In the genomic region with DNA sequence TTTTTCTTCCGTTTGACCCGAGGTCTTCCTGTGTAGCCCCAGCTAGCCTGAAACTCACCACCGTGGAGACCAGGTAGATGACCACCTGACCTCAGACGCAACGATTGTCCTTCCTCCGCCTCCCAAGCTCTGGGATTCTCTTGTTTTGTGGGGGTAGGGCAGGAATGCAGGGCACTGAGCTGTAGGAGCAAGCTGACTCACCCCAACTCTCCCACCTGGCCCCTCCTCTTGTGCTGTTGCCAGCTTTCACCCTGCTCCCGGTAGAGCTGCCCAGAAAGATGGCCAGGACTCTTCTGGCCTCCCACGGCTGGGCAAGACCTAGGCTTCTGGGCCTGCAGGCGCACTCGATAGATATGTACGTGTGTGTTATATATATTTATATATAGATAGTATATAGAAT, we compare ENCODE assay signal across 34 mouse cellular contexts. TPM values are rescaled to one million over a fixed set of nuclear protein-coding genes. Genes with fewer than 3 reads are reported as not detected.
DNase-seq lines count a peak whose midpoint lies in the region; ATAC-seq and TF ChIP-seq lines count a peak whose summit lies in the region.
"Had no signal": no experiment of that assay in that cellular context is flagged by ENCODE, and none has a peak within 500 bp of the region (broad histone marks: within the 10 kb centered on the region; RNA-seq: fewer than 3 reads in every experiment).

No protein-coding gene starts in this region.

- H3K4me2 ChIP-seq in forebrain, postnatal 0 days (ENCODE audit: low read depth) = no peak overlapping the region
- H3K4me2 ChIP-seq in hindbrain, embryonic 11.5 days (replicated peaks; ENCODE audit: low read depth, low read length) = no peak overlapping the region
- H3K4me2 ChIP-seq: embryonic facial prominence, embryonic 12.5 days; forebrain, embryonic 15.5 days; hindbrain, embryonic 12.5 days; intestine, embryonic 15.5 days; limb, embryonic 12.5 days; liver, embryonic 15.5 days; lung, embryonic 14.5 days had no signal

- ATAC-seq in forebrain, postnatal 0 days = no peak
- ATAC-seq in hindbrain, embryonic 11.5 days (ENCODE audit: low FRiP score) = no peak
- ATAC-seq: forebrain, embryonic 15.5 days; hindbrain, postnatal 0 days; intestine, embryonic 15.5 days; midbrain, embryonic 16.5 days; Patski had no signal

- H3K4me3 ChIP-seq in forebrain, embryonic 10.5 days = no peak overlapping the region
- no peak overlapping the region for H3K4me3 ChIP-seq in forebrain, postnatal 0 days (ENCODE audit: low read depth, low read length)
- no peak overlapping the region for H3K4me3 ChIP-seq in hindbrain, embryonic 10.5 days
- H3K4me3 ChIP-seq in hindbrain, embryonic 11.5 days (ENCODE audit: low read depth, low read length) = no peak overlapping the region
- H3K4me3 ChIP-seq: embryonic facial prominence, embryonic 12.5 days; forebrain, embryonic 15.5 days; heart, embryonic 10.5 days; hindbrain, embryonic 12.5 days; intestine, embryonic 15.5 days; limb, embryonic 12.5 days; liver, embryonic 15.5 days had no signal

- DNase-seq in adrenal gland, adult (ENCODE audit: inconsistent age in 2 of 2, low spot score in 1 of 2) = peak; percentile 18 to 49
- no peak for DNase-seq in adrenal gland, postnatal 36 days
- no peak for DNase-seq in forebrain, embryonic 10.5 days (ENCODE audit: extremely low spot score, low spot score)
- no peak for DNase-seq in forebrain, postnatal 0 days
- peak; percentile 2 for DNase-seq in hindbrain, embryonic 10.5 days (ENCODE audit: low spot score)
- DNase-seq in hindbrain, embryonic 11.5 days (ENCODE audit: low spot score) = no peak
- no peak for DNase-seq in ovary, postnatal 36 days (ENCODE audit: low spot score)
- DNase-seq: kidney, adult 2 months; layer of hippocampus, adult 9-11 months; lung, embryonic 14.5 days; lung, postnatal 14 days; right cerebral cortex, adult 18-20 months; spleen, adult 18-20 months; thymus, postnatal 14 days had no signal

- 0 out of 2 replicates have a peak overlapping the region, but pooled peaks have one; percentile 58 for H3K27ac ChIP-seq in forebrain, embryonic 10.5 days
- no peak overlapping the region for H3K27ac ChIP-seq in forebrain, postnatal 0 days (ENCODE audit: low read depth, low read length)
- 0 out of 2 replicates have a peak overlapping the region, but pooled peaks have one; percentile 40 for H3K27ac ChIP-seq in hindbrain, embryonic 10.5 days
- no peak overlapping the region for H3K27ac ChIP-seq in hindbrain, embryonic 11.5 days (ENCODE audit: low read depth, low read length)
- H3K27ac ChIP-seq: forebrain, embryonic 15.5 days; hindbrain, embryonic 12.5 days; hindbrain, postnatal 0 days; liver, embryonic 15.5 days had no signal

- peaks cover 71% of the 10 kb centered on the region for H3K4me1 ChIP-seq in forebrain, embryonic 10.5 days
- H3K4me1 ChIP-seq in forebrain, postnatal 0 days (ENCODE audit: insufficient read depth) = peaks cover 13% of the 10 kb centered on the region; the same call in 1 of the 2 replicates
- peaks cover 75% of the 10 kb centered on the region for H3K4me1 ChIP-seq in hindbrain, embryonic 10.5 days (replicated peaks)
- H3K4me1 ChIP-seq in hindbrain, embryonic 11.5 days (replicated peaks; ENCODE audit: control insufficient read depth, insufficient read depth, low read length) = peaks cover 7% of the 10 kb centered on the region; the same call in 1 of the 2 replicates

- no peaks in the 10 kb centered on the region for H3K9me3 ChIP-seq in forebrain, embryonic 10.5 days
- H3K9me3 ChIP-seq in forebrain, postnatal 0 days (ENCODE audit: low read length) = no peaks in the 10 kb centered on the region
- no peaks in the 10 kb centered on the region for H3K9me3 ChIP-seq in hindbrain, embryonic 10.5 days
- no peaks in the 10 kb centered on the region for H3K9me3 ChIP-seq in hindbrain, embryonic 11.5 days (ENCODE audit: control insufficient read depth, low read length)
- H3K9me3 ChIP-seq: embryonic facial prominence, embryonic 12.5 days; forebrain, embryonic 15.5 days; G1E; heart, embryonic 10.5 days; hindbrain, embryonic 12.5 days; intestine, embryonic 15.5 days; limb, embryonic 12.5 days; liver, embryonic 15.5 days had no signal

- H3K36me3 ChIP-seq in forebrain, embryonic 10.5 days (replicated peaks) = no peaks in the 10 kb centered on the region
- H3K36me3 ChIP-seq in forebrain, postnatal 0 days (ENCODE audit: insufficient read depth) = no peaks in the 10 kb centered on the region
- no peaks in the 10 kb centered on the region for H3K36me3 ChIP-seq in hindbrain, embryonic 10.5 days
- no peaks in the 10 kb centered on the region for H3K36me3 ChIP-seq in hindbrain, embryonic 11.5 days (ENCODE audit: control insufficient read depth, insufficient read depth, low read length)
- H3K36me3 ChIP-seq: embryonic facial prominence, embryonic 12.5 days; forebrain, embryonic 15.5 days; G1E; heart, embryonic 10.5 days; hindbrain, embryonic 12.5 days; intestine, embryonic 15.5 days; limb, embryonic 12.5 days; liver, embryonic 15.5 days had no signal

- 72% methylated on average over 11 of the region's 11 CpGs for WGBS in forebrain, embryonic 10.5 days
- WGBS in forebrain, postnatal 0 days = 72% methylated on average over 11 of the region's 11 CpGs
- WGBS in hindbrain, embryonic 10.5 days = 67% methylated on average over 11 of the region's 11 CpGs
- WGBS in hindbrain, embryonic 11.5 days = 68% methylated on average over 11 of the region's 11 CpGs

- H3K9ac ChIP-seq in forebrain, postnatal 0 days = no peak overlapping the region
- H3K9ac ChIP-seq in hindbrain, embryonic 11.5 days (ENCODE audit: low read depth, low read length) = no peak overlapping the region
- H3K9ac ChIP-seq: embryonic facial prominence, embryonic 12.5 days; forebrain, embryonic 15.5 days; hindbrain, embryonic 12.5 days; intestine, embryonic 15.5 days; limb, embryonic 12.5 days; liver, embryonic 15.5 days; lung, embryonic 14.5 days had no signal

- no peak for TF ChIP-seq CTCF in forebrain, postnatal 0 days (IDR thresholded peaks at IDR 0.05; ENCODE audit: low read depth)

- H3K27me3 ChIP-seq in forebrain, embryonic 10.5 days (ENCODE audit: poor library complexity, severe bottlenecking) = peaks cover 68% of the 10 kb centered on the region
- no peaks in the 10 kb centered on the region for H3K27me3 ChIP-seq in forebrain, postnatal 0 days (ENCODE audit: insufficient read depth, low read length)
- H3K27me3 ChIP-seq in hindbrain, embryonic 10.5 days (ENCODE audit: insufficient read depth, poor library complexity, severe bottlenecking) = peaks cover 54% of the 10 kb centered on the region
- peaks cover under 1% of the 10 kb centered on the region; the same call in 1 of the 2 replicates for H3K27me3 ChIP-seq in hindbrain, embryonic 11.5 days (ENCODE audit: control insufficient read depth, insufficient read depth, low read length)
- H3K27me3 ChIP-seq: forebrain, embryonic 15.5 days; Patski had no signal

RNA-seq across cellular contexts. Expression of gene Prcd, which starts 7.2 kb away (rescaled TPM):
- 10 to 100 TPM in 1 of 2 experiments, 1 to 10 TPM in 1; 9.6 to 14.1 TPM for total RNA-seq in adrenal gland, postnatal 36 days (2021)
- polyA plus RNA-seq in forebrain, embryonic 10.5 days (2016; fragmentation: Nextera tagmentation; extraction: Ambion mirVana) = 0.62 and 1.1 TPM in 2 replicates
- total RNA-seq in forebrain, postnatal 0 days (2014; rRNA removed) = 1.5 and 3.3 TPM in 2 replicates
- 3.4 and 4.8 TPM in 2 replicates for polyA plus RNA-seq in forebrain, postnatal 0 days (2015; fragmentation: Nextera tagmentation; extraction: Ambion mirVana)
- polyA plus RNA-seq in hindbrain, embryonic 10.5 days (2016; fragmentation: Nextera tagmentation; extraction: Ambion mirVana) = 0.47 and 1.2 TPM in 2 replicates
- polyA plus RNA-seq in hindbrain, embryonic 11.5 days (2014; fragmentation: Nextera tagmentation; extraction: Ambion mirVana) = 0.32 and 0.43 TPM in 2 replicates
- total RNA-seq: liver, adult 2 months; neutrophil, adult 5-6 weeks had no signal
- polyA plus RNA-seq: liver, adult 2 months had no signal

RNA-seq across cellular contexts. Expression of gene Cygb, which starts 8.0 kb away (rescaled TPM):
- total RNA-seq in adrenal gland, postnatal 36 days (2021) = 10 to 100 TPM; 25.0 to 36.5 TPM
- 2.5 and 2.9 TPM in 2 replicates for polyA plus RNA-seq in forebrain, embryonic 10.5 days (2016; fragmentation: Nextera tagmentation; extraction: Ambion mirVana)
- 20.7 and 22.7 TPM in 2 replicates for total RNA-seq in forebrain, postnatal 0 days (2014; rRNA removed)
- 24.9 and 27.6 TPM in 2 replicates for polyA plus RNA-seq in forebrain, postnatal 0 days (2015; fragmentation: Nextera tagmentation; extraction: Ambion mirVana)
- 3.5 and 3.8 TPM in 2 replicates for polyA plus RNA-seq in hindbrain, embryonic 10.5 days (2016; fragmentation: Nextera tagmentation; extraction: Ambion mirVana)
- 2.4 and 2.8 TPM in 2 replicates for polyA plus RNA-seq in hindbrain, embryonic 11.5 days (2014; fragmentation: Nextera tagmentation; extraction: Ambion mirVana)
- total RNA-seq: G1E had no signal

RNA-seq across cellular contexts. Expression of gene Rhbdf2, which starts 19.3 kb away (rescaled TPM):
- total RNA-seq in adrenal gland, postnatal 36 days (2021) = 10 to 100 TPM; 12.5 to 17.5 TPM
- polyA plus RNA-seq in forebrain, embryonic 10.5 days (2016; fragmentation: Nextera tagmentation; extraction: Ambion mirVana) = 3.5 and 4.0 TPM in 2 replicates
- 1.6 and 1.9 TPM in 2 replicates for total RNA-seq in forebrain, postnatal 0 days (2014; rRNA removed)
- polyA plus RNA-seq in forebrain, postnatal 0 days (2015; fragmentation: Nextera tagmentation; extraction: Ambion mirVana) = 0.75 and 0.97 TPM in 2 replicates
- 3.8 and 6.6 TPM in 2 replicates for polyA plus RNA-seq in hindbrain, embryonic 10.5 days (2016; fragmentation: Nextera tagmentation; extraction: Ambion mirVana)
- polyA plus RNA-seq in hindbrain, embryonic 11.5 days (2014; fragmentation: Nextera tagmentation; extraction: Ambion mirVana) = 2.1 and 2.7 TPM in 2 replicates

RNA-seq across cellular contexts. Expression of gene Aanat, which starts 59.9 kb away (rescaled TPM):
- total RNA-seq in adrenal gland, postnatal 36 days (2021) = not detected
- polyA plus RNA-seq in forebrain, embryonic 10.5 days (2016; fragmentation: Nextera tagmentation; extraction: Ambion mirVana) = not detected in 2 replicates
- total RNA-seq in forebrain, postnatal 0 days (2014; rRNA removed) = 0.31 and 0.62 TPM in 2 replicates
- 0.88 and 0.89 TPM in 2 replicates for polyA plus RNA-seq in forebrain, postnatal 0 days (2015; fragmentation: Nextera tagmentation; extraction: Ambion mirVana)
- polyA plus RNA-seq in hindbrain, embryonic 10.5 days (2016; fragmentation: Nextera tagmentation; extraction: Ambion mirVana) = not detected in 2 replicates
- polyA plus RNA-seq in hindbrain, embryonic 11.5 days (2014; fragmentation: Nextera tagmentation; extraction: Ambion mirVana) = not detected in 2 replicates
- total RNA-seq: adrenal gland, postnatal 4 days; G1E; gastrocnemius, adult 8-10 months; liver, adult 2 months; neutrophil, adult 5-6 weeks had no signal
- polyA plus RNA-seq: embryonic facial prominence, embryonic 12.5 days; G1E; gonadal fat pad, adult 2 months; heart, embryonic 10.5 days; heart, postnatal 0 days; intestine, embryonic 15.5 days; kidney, adult 2 months; large intestine, adult 2 months; limb, embryonic 12.5 days; liver, adult 2 months; liver, embryonic 15.5 days; lung, embryonic 14.5 days; neural tube, embryonic 11.5 days; Patski; stomach, embryonic 16.5 days had no signal

Comparison
In these comparisons a context has a peak if more than half of its experiments do, and no peak if none do; other contexts are left out.
1. DNase-seq: peak in adrenal gland, adult (2 of 2) and hindbrain, embryonic 10.5 days (single experiment); none in adrenal gland, postnatal 36 days (0 of 2), forebrain, embryonic 10.5 days (single experiment), forebrain, postnatal 0 days (single experiment), hindbrain, embryonic 11.5 days (single experiment) and ovary, postnatal 36 days (single experiment).
2. H3K27ac ChIP-seq: peak in forebrain, embryonic 10.5 days (single experiment) and hindbrain, embryonic 10.5 days (single experiment); none in forebrain, postnatal 0 days (single experiment) and hindbrain, embryonic 11.5 days (single experiment).